Mouse (Mus musculus) ES-Bruce4 (cell line): ENCODE data around the gene Fam19a2. TPM values are rescaled to one million over a fixed set of nuclear protein-coding genes. Genes with fewer than 3 reads are reported as not detected.

Experiments
- H3K27ac ChIP-seq: 2 replicates; pipeline ENCODE4 v1.5.1; 2012; ENCODE audit warnings: low read length, inconsistent platforms; ENCODE audit not compliant: insufficient read depth
- H3K27me3 ChIP-seq: 2 replicates; pipeline ENCODE4 v1.6.1; 2012; ENCODE audit warnings: mild to moderate bottlenecking, low read length, inconsistent platforms; ENCODE audit not compliant: control insufficient read depth, poor library complexity, insufficient read depth, severe bottlenecking
- H3K36me3 ChIP-seq: 2 replicates; pipeline ENCODE4 v1.6.1; 2012; ENCODE audit warnings: inconsistent platforms, mild to moderate bottlenecking, low read length, moderate library complexity; ENCODE audit not compliant: control insufficient read depth, poor library complexity, insufficient read depth, severe bottlenecking
- H3K4me1 ChIP-seq: one replicate; pipeline ENCODE4 v1.8.1; 2011; ENCODE audit warnings: low read length; ENCODE audit not compliant: control insufficient read depth, insufficient read depth
- H3K4me3 ChIP-seq: 2 replicates; pipeline ENCODE4 v1.5.1; 2011; ENCODE audit warnings: low read depth, mild to moderate bottlenecking, low read length
- H3K9ac ChIP-seq: 2 replicates; pipeline ENCODE4 v1.6.1; 2012; ENCODE audit warnings: low read depth, mild to moderate bottlenecking, inconsistent platforms; ENCODE audit not compliant: poor library complexity, severe bottlenecking
- H3K9me3 ChIP-seq: replicated peaks from 2 replicates; pipeline ENCODE4 v1.6.1; 2012; ENCODE audit warnings: mild to moderate bottlenecking, low read length, inconsistent platforms; ENCODE audit not compliant: control insufficient read depth, poor library complexity, insufficient read depth, severe bottlenecking
- CTCF ChIP-seq: IDR thresholded peaks from one replicate; pipeline ENCODE4 v1.8.1; 2011; ENCODE audit warnings: low read depth, low read length
- EP300 ChIP-seq: IDR thresholded peaks from 2 replicates; pipeline ENCODE4 v1.6.1; 2011; ENCODE audit warnings: low read depth, low read length; ENCODE audit not compliant: insufficient read depth
- POLR2A ChIP-seq: IDR thresholded peaks from one replicate; pipeline ENCODE4 v1.8.1; 2011; ENCODE audit warnings: low read length; ENCODE audit not compliant: insufficient read depth
- polyA plus RNA-seq: library from polyadenylated mRNA; stranded (reverse); fragments of >200 nt; gene quantifications from 2 replicates; pipeline ENCODE4 v1.2.4, GENCODE M21; 2011; ENCODE audit warnings: low read depth; ENCODE audit not compliant: missing spikeins, insufficient read depth, insufficient read length

Fam19a2 gene
- polyA plus RNA-seq, 1 experiment = not detected

- Histone ChIP-seq H3K9me3 (no peaks in the 10 kb centered on the region), H3K4me3 (no peak overlapping the region), H3K36me3 (no peaks in the 10 kb centered on the region), H3K4me1 (no peaks in the 10 kb centered on the region), H3K27ac (no peak overlapping the region), H3K9ac (no peak overlapping the region), H3K27me3 (no peaks in the 10 kb centered on the region)
- TF ChIP-seq CTCF = no peak
- no peak for TF ChIP-seq EP300
- no peak for TF ChIP-seq POLR2A
Observed at GRCm38 (mm10) chr10:123420249-123420648, 156.5 kb downstream of the Fam19a2 start.

- no peak overlapping the region for H3K4me3 ChIP-seq
- TF ChIP-seq POLR2A = no peak
- TF ChIP-seq CTCF = no peak
- TF ChIP-seq EP300 = no peak
- H3K27ac ChIP-seq = no peak overlapping the region
- H3K36me3 ChIP-seq = no peaks in the 10 kb centered on the region
- no peaks in the 10 kb centered on the region for H3K4me1 ChIP-seq
- no peak overlapping the region for H3K9ac ChIP-seq
- H3K9me3 ChIP-seq = no peaks in the 10 kb centered on the region
- no peaks in the 10 kb centered on the region for H3K27me3 ChIP-seq
Observed at GRCm38 (mm10) chr10:123424482-123424881, 160.7 kb downstream of the Fam19a2 start.

GRCm38 (mm10) chr10:123426527-123427363, 162.9 kb downstream of the Fam19a2 start:
- Histone ChIP-seq H3K9me3 (no peaks in the 10 kb centered on the region), H3K9ac (no peak overlapping the region), H3K4me1 (no peaks in the 10 kb centered on the region), H3K4me3 (no peak overlapping the region), H3K36me3 (no peaks in the 10 kb centered on the region), H3K27me3 (no peaks in the 10 kb centered on the region), H3K27ac (no peak overlapping the region)
- TF ChIP-seq POLR2A (no peak), CTCF (no peak), EP300 (no peak)

- no peaks in the 10 kb centered on the region for H3K4me1 ChIP-seq
- H3K9me3 ChIP-seq = no peaks in the 10 kb centered on the region
- H3K27ac ChIP-seq = no peak overlapping the region
- TF ChIP-seq EP300 (no peak), POLR2A (no peak), CTCF (no peak)
- no peak overlapping the region for H3K4me3 ChIP-seq
- no peaks in the 10 kb centered on the region for H3K36me3 ChIP-seq
- no peaks in the 10 kb centered on the region for H3K27me3 ChIP-seq
- H3K9ac ChIP-seq = no peak overlapping the region
Observed at GRCm38 (mm10) chr10:123431569-123431968, 167.8 kb downstream of the Fam19a2 start.

GRCm38 (mm10) chr10:123437576-123437975, 173.8 kb downstream of the Fam19a2 start:
- Histone ChIP-seq H3K9me3 (no peaks in the 10 kb centered on the region), H3K27ac (no peak overlapping the region), H3K4me1 (no peaks in the 10 kb centered on the region), H3K27me3 (no peaks in the 10 kb centered on the region), H3K4me3 (no peak overlapping the region), H3K36me3 (no peaks in the 10 kb centered on the region), H3K9ac (no peak overlapping the region)
- no peak for TF ChIP-seq CTCF
- no peak for TF ChIP-seq POLR2A
- no peak for TF ChIP-seq EP300

- Histone ChIP-seq H3K9me3 (no peaks in the 10 kb centered on the region), H3K4me1 (no peaks in the 10 kb centered on the region), H3K9ac (no peak overlapping the region), H3K27me3 (no peaks in the 10 kb centered on the region), H3K36me3 (no peaks in the 10 kb centered on the region), H3K4me3 (no peak overlapping the region), H3K27ac (no peak overlapping the region)
- TF ChIP-seq POLR2A = no peak
- TF ChIP-seq CTCF = no peak
- TF ChIP-seq EP300 = no peak
Observed at GRCm38 (mm10) chr10:123456800-123457199, 193.0 kb downstream of the Fam19a2 start.
